Mouse (Mus musculus): ENCODE data around the gene Rnf38. TPM values are rescaled to one million over a fixed set of nuclear protein-coding genes. Genes with fewer than 3 reads are reported as not detected.

The Rnf38 gene
- polyA plus RNA-seq, 1 experiment from 2014 or later = 58.6 TPM

DNA sequence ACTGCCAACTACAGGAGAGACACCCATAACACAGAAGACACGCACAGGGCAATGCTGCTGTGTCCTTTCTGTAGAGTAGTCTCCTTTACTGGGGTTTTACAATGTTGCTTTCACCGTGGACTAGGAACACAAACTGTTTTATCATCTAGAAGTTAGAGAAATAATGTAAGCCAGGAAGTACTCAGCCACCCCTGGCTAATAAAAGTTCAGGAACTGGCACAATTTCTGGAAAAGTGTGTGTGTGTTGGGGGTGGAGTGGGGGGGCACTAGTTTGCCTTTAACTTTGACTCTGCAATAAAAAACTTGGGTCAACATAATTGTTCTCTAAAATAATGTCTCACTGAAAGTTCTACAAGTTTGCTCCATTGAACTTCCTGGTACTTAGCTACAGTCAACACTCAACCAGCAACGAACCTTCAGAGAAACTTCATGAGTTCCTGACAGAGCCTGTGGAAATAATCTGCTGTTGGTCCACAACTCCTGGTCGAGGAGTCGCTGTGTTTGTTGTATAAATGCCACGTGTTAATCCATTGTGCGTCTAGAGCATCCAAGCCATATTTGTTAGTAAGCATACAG, 155.1 kb downstream of the Rnf38 start:
- Histone ChIP-seq H3K9me3 (no peaks in the 10 kb centered on the region), H3K36me3 (no peaks in the 10 kb centered on the region), H3K27ac (replicated peaks) (no peak overlapping the region), H3K4me3 (no peak overlapping the region), H3K4me2 (replicated peaks) (no peak overlapping the region), H3K27me3 (peaks cover 13% of the 10 kb centered on the region; the same call in 1 of the 2 replicates), H3K4me1 (no peaks in the 10 kb centered on the region), H3K9ac (replicated peaks) (no peak overlapping the region)
- no peak for ATAC-seq (ENCODE audit: low FRiP score, low read depth)
- 85% methylated on average over 7 of the region's 7 CpGs for WGBS

Small RNA genes lying within 50 kb of the gene (microRNA-seq; reads per million reads assigned to microRNA genes)
- gene Mir5106 = not detected

Other genes with a start within 250 kb of the Rnf38 start
- 226 and 233 TPM in 2 replicates for gene Clta, start 229.3 kb downstream of the Rnf38 start, polyA plus RNA-seq (2016; fragmentation: Nextera tagmentation; extraction: Ambion mirVana)
- gene Gne, start 149.6 kb downstream of the Rnf38 start, polyA plus RNA-seq (2016; fragmentation: Nextera tagmentation; extraction: Ambion mirVana) = 15.6 and 17.2 TPM in 2 replicates
- gene Melk, start 67.1 kb upstream of the Rnf38 start, polyA plus RNA-seq (2016; fragmentation: Nextera tagmentation; extraction: Ambion mirVana) = 48.0 and 50.4 TPM in 2 replicates

Measured in midbrain, embryonic 12.5 days (tissue).